Comparison of ENCODE assay signal across 13 mouse cellular contexts in genomic region chr10:90892728-90893127, GRCm38 (mm10).
DNase-seq lines count a peak whose midpoint lies in the region; ATAC-seq and TF ChIP-seq lines count a peak whose summit lies in the region.
"Had no signal": no experiment of that assay in that cellular context is flagged by ENCODE, and none has a peak within 500 bp of the region (broad histone marks: within the 10 kb centered on the region; RNA-seq: fewer than 3 reads in every experiment).

No protein-coding gene starts in this region.

- no peak overlapping the region for H3K4me2 ChIP-seq in forebrain, postnatal 0 days (ENCODE audit: low read depth)
- no peak overlapping the region for H3K4me2 ChIP-seq in forebrain, embryonic 11.5 days (ENCODE audit: low read depth, low read length, severe bottlenecking)
- H3K4me2 ChIP-seq in midbrain, embryonic 16.5 days (ENCODE audit: low read length), result 0 out of 2 replicates have a peak overlapping the region, but pooled peaks have one; percentile 15
- H3K4me2 ChIP-seq: liver, embryonic 15.5 days; stomach, embryonic 15.5 days had no signal

- H3K27me3 ChIP-seq in forebrain, postnatal 0 days (ENCODE audit: insufficient read depth, low read length), result no peaks in the 10 kb centered on the region
- no peaks in the 10 kb centered on the region for H3K27me3 ChIP-seq in forebrain, embryonic 11.5 days (ENCODE audit: control insufficient read depth, insufficient read depth, low read length)
- no peaks in the 10 kb centered on the region for H3K27me3 ChIP-seq in midbrain, embryonic 16.5 days (ENCODE audit: control insufficient read depth, insufficient read depth, low read depth, low read length)
- H3K27me3 ChIP-seq: liver, embryonic 15.5 days; stomach, embryonic 15.5 days had no signal

- no peak overlapping the region for H3K4me3 ChIP-seq in forebrain, postnatal 0 days (ENCODE audit: low read depth, low read length)
- no peak overlapping the region for H3K4me3 ChIP-seq in forebrain, embryonic 11.5 days (ENCODE audit: low read depth, low read length)
- no peak overlapping the region for H3K4me3 ChIP-seq in midbrain, embryonic 16.5 days (ENCODE audit: low read depth, low read length)
- H3K4me3 ChIP-seq: liver, embryonic 15.5 days; stomach, embryonic 15.5 days had no signal

- peak; percentile 76 for ATAC-seq in forebrain, postnatal 0 days
- ATAC-seq in forebrain, embryonic 11.5 days (replicated peaks; ENCODE audit: low FRiP score), result no peak
- 0 out of 2 replicates have a peak, but pooled peaks have one; percentile 75 for ATAC-seq in midbrain, embryonic 16.5 days
- ATAC-seq in erythroblast, adult 5-6 weeks (replicated peaks; ENCODE audit: low FRiP score, poor library complexity, severe bottlenecking), result no peak

- H3K9me3 ChIP-seq in forebrain, postnatal 0 days (ENCODE audit: low read length), result no peaks in the 10 kb centered on the region
- H3K9me3 ChIP-seq in forebrain, embryonic 11.5 days (ENCODE audit: control insufficient read depth, low read length), result no peaks in the 10 kb centered on the region
- no peaks in the 10 kb centered on the region for H3K9me3 ChIP-seq in midbrain, embryonic 16.5 days (replicated peaks; ENCODE audit: control insufficient read depth, low read length, poor library complexity, severe bottlenecking)
- H3K9me3 ChIP-seq: liver, embryonic 15.5 days; stomach, embryonic 15.5 days had no signal

- H3K4me1 ChIP-seq in forebrain, postnatal 0 days (ENCODE audit: insufficient read depth), result no peaks in the 10 kb centered on the region
- no peaks in the 10 kb centered on the region for H3K4me1 ChIP-seq in forebrain, embryonic 11.5 days (replicated peaks; ENCODE audit: control insufficient read depth, insufficient read depth, low read length)
- H3K4me1 ChIP-seq in midbrain, embryonic 16.5 days (ENCODE audit: control insufficient read depth, insufficient read depth, low read length), result peaks cover 6% of the 10 kb centered on the region
- H3K4me1 ChIP-seq: liver, embryonic 15.5 days; stomach, embryonic 15.5 days had no signal

- H3K27ac ChIP-seq in forebrain, postnatal 0 days (ENCODE audit: low read depth, low read length), result no peak overlapping the region
- no peak overlapping the region for H3K27ac ChIP-seq in forebrain, embryonic 11.5 days (ENCODE audit: low read depth, low read length)
- H3K27ac ChIP-seq in midbrain, embryonic 16.5 days (ENCODE audit: low read length), result peak overlapping the region; percentile 68
- H3K27ac ChIP-seq: liver, embryonic 15.5 days; stomach, embryonic 15.5 days had no signal

- H3K36me3 ChIP-seq in forebrain, postnatal 0 days (ENCODE audit: insufficient read depth), result peaks cover 4% of the 10 kb centered on the region; the same call in 1 of the 2 replicates
- no peaks in the 10 kb centered on the region for H3K36me3 ChIP-seq in forebrain, embryonic 11.5 days (ENCODE audit: control insufficient read depth, insufficient read depth, low read length)
- no peaks in the 10 kb centered on the region for H3K36me3 ChIP-seq in midbrain, embryonic 16.5 days (ENCODE audit: control insufficient read depth, insufficient read depth, low read length)
- H3K36me3 ChIP-seq: liver, embryonic 15.5 days; stomach, embryonic 15.5 days had no signal

- no peak for TF ChIP-seq CTCF in forebrain, postnatal 0 days (IDR thresholded peaks at IDR 0.05; ENCODE audit: low read depth)

- 48% methylated on average over 11 of the region's 11 CpGs for WGBS in forebrain, postnatal 0 days
- 90% methylated on average over 11 of the region's 11 CpGs for WGBS in forebrain, embryonic 11.5 days
- WGBS in midbrain, embryonic 16.5 days, result 45% methylated on average over 11 of the region's 11 CpGs

- H3K9ac ChIP-seq in forebrain, postnatal 0 days, result no peak overlapping the region
- H3K9ac ChIP-seq in forebrain, embryonic 11.5 days (ENCODE audit: low read length), result no peak overlapping the region
- H3K9ac ChIP-seq in midbrain, embryonic 16.5 days (ENCODE audit: low read depth, low read length), result 0 out of 2 replicates have a peak overlapping the region, but pooled peaks have one; percentile 10
- H3K9ac ChIP-seq: liver, embryonic 15.5 days; stomach, embryonic 15.5 days had no signal

- DNase-seq in forebrain, postnatal 0 days, result peak; percentile 70
- DNase-seq in forebrain, embryonic 11.5 days (ENCODE audit: low spot score), result no peak
- DNase-seq in cerebellum, adult 11 months, result peak; percentile 15
- peak; percentile 78 to 86 for DNase-seq in layer of hippocampus, adult 18-20 months (ENCODE audit: low spot score in 2 of 2)
- no peak for DNase-seq in urinary bladder, adult 2 months (ENCODE audit: low spot score)
- DNase-seq in liver, result no peak
- DNase-seq: B cell, adult 2 months; gastrocnemius, postnatal 14 days; heart, postnatal 10 days had no signal

Comparison
In these comparisons a context has a peak if more than half of its experiments do, and no peak if none do; other contexts are left out.
1. ATAC-seq: peak in forebrain, postnatal 0 days (single experiment) and midbrain, embryonic 16.5 days (single experiment); none in forebrain, embryonic 11.5 days (single experiment) and erythroblast, adult 5-6 weeks (single experiment).
2. DNase-seq: peak in forebrain, postnatal 0 days (single experiment), cerebellum, adult 11 months (single experiment) and layer of hippocampus, adult 18-20 months (2 of 2); none in forebrain, embryonic 11.5 days (single experiment), urinary bladder, adult 2 months (single experiment) and liver (single experiment).